Mouse (Mus musculus) hindbrain, embryonic 13.5 days (tissue): ENCODE measurements at regions not wholly inside any gene's neighbourhood (a gene's known extent, or its start where the extent isn't known, plus 50 kb on each side); places are given as distances from the start of the nearest gene placed in this dataset.

ENCODE experiments used
- ATAC-seq: fragments of 200-750 bp; cut with Nextera tagmentation; 2 replicates; pipeline ENCODE4 v1.8.0; 2017; ENCODE audit warnings: moderate TSS enrichment; ENCODE audit not compliant: low FRiP score
- H3K27ac ChIP-seq: fragments of 300-500 bp; sonication (generic); 2 replicates; pipeline ENCODE4 v1.5.1; 2015; ENCODE audit warnings: inconsistent platforms, mild to moderate bottlenecking, moderate library complexity
- H3K27me3 ChIP-seq: fragments of 300-500 bp; sonication (generic); 2 replicates; pipeline ENCODE4 v1.6.1; 2015; ENCODE audit warnings: mild to moderate bottlenecking, inconsistent platforms
- H3K36me3 ChIP-seq: fragments of 300-500 bp; sonication (generic); 2 replicates; pipeline ENCODE4 v1.6.1; 2015; ENCODE audit warnings: mild to moderate bottlenecking, inconsistent platforms
- H3K4me1 ChIP-seq: fragments of 300-500 bp; sonication (generic); replicated peaks from 2 replicates; pipeline ENCODE4 v1.6.1; 2015; ENCODE audit warnings: inconsistent platforms
- H3K4me2 ChIP-seq: fragments of 300-500 bp; sonication (generic); 2 replicates; pipeline ENCODE4 v1.6.1; 2015; ENCODE audit warnings: inconsistent platforms, mild to moderate bottlenecking, moderate library complexity
- H3K4me3 ChIP-seq: fragments of 300-500 bp; sonication (generic); 2 replicates; pipeline ENCODE4 v1.5.1; 2015; ENCODE audit warnings: mild to moderate bottlenecking, inconsistent platforms
- H3K9ac ChIP-seq: fragments of 300-500 bp; sonication (generic); 2 replicates; pipeline ENCODE4 v1.6.1; 2015; ENCODE audit warnings: mild to moderate bottlenecking, inconsistent platforms
- H3K9me3 ChIP-seq: fragments of 300-500 bp; sonication (generic); 2 replicates; pipeline ENCODE4 v1.6.1; 2016; ENCODE audit warnings: inconsistent platforms
- WGBS: fragments of 180-500 bp; shearing (Covaris S2); methylation state at CpG from one replicate; pipeline ENCODE4 v1.1.7; 2015; 5-methylcytosine and 5-hydroxymethylcytosine counted together

- 91% methylated on average over 7 of the region's 7 CpGs for WGBS
- Histone ChIP-seq H3K9ac (no peak overlapping the region), H3K9me3 (no peaks in the 10 kb centered on the region), H3K27ac (no peak overlapping the region), H3K27me3 (no peaks in the 10 kb centered on the region), H3K4me3 (no peak overlapping the region), H3K36me3 (no peaks in the 10 kb centered on the region), H3K4me2 (no peak overlapping the region), H3K4me1 (0 out of 2 replicates have a peak, but pooled peaks cover 3% of the 10 kb centered on the region)
- no peak for ATAC-seq
Measured at GRCm38 (mm10) chr2:171766193-171766930, 276.9 kb downstream of the Cbln4 start.

GRCm38 (mm10) chr2:171765071-171765470, 278.2 kb downstream of the Cbln4 start:
- no peaks in the 10 kb centered on the region for H3K9me3 ChIP-seq
- no peak overlapping the region for H3K4me3 ChIP-seq
- no peaks in the 10 kb centered on the region for H3K27me3 ChIP-seq
- WGBS: 87% methylated on average over 4 of the region's 4 CpGs
- 0 out of 2 replicates have a peak, but pooled peaks cover 3% of the 10 kb centered on the region for H3K4me1 ChIP-seq
- H3K4me2 ChIP-seq: no peak overlapping the region
- no peak overlapping the region for H3K27ac ChIP-seq
- H3K9ac ChIP-seq: no peak overlapping the region
- no peaks in the 10 kb centered on the region for H3K36me3 ChIP-seq
- no peak for ATAC-seq

GRCm38 (mm10) chr2:171753502-171753901, 289.8 kb downstream of the Cbln4 start:
- Histone ChIP-seq H3K4me3 (no peak overlapping the region), H3K4me1 (no peaks in the 10 kb centered on the region), H3K9me3 (no peaks in the 10 kb centered on the region), H3K27ac (no peak overlapping the region), H3K4me2 (no peak overlapping the region), H3K27me3 (no peaks in the 10 kb centered on the region), H3K36me3 (no peaks in the 10 kb centered on the region), H3K9ac (no peak overlapping the region)
- WGBS: 72% methylated on average over 9 of the region's 9 CpGs
- ATAC-seq: no peak

GRCm38 (mm10) chr2:171747162-171747561, 296.1 kb downstream of the Cbln4 start:
- Histone ChIP-seq H3K9me3 (peaks cover 3% of the 10 kb centered on the region; the same call in 1 of the 2 replicates), H3K4me3 (no peak overlapping the region), H3K27ac (no peak overlapping the region), H3K4me1 (no peaks in the 10 kb centered on the region), H3K4me2 (no peak overlapping the region), H3K9ac (no peak overlapping the region), H3K27me3 (no peaks in the 10 kb centered on the region), H3K36me3 (no peaks in the 10 kb centered on the region)
- ATAC-seq: no peak
- WGBS: 4% methylated on average over 1 of the region's 1 CpGs

- Histone ChIP-seq H3K9me3 (peaks cover 3% of the 10 kb centered on the region; the same call in 1 of the 2 replicates), H3K4me3 (no peak overlapping the region), H3K27ac (no peak overlapping the region), H3K4me2 (no peak overlapping the region), H3K4me1 (no peaks in the 10 kb centered on the region), H3K36me3 (no peaks in the 10 kb centered on the region), H3K27me3 (no peaks in the 10 kb centered on the region), H3K9ac (no peak overlapping the region)
- no peak for ATAC-seq
- WGBS: 14% methylated on average over 2 of the region's 2 CpGs
Measured at GRCm38 (mm10) chr2:171743111-171743510, 300.2 kb downstream of the Cbln4 start.

GRCm38 (mm10) chr2:171742706-171743105, 300.6 kb downstream of the Cbln4 start:
- H3K9ac ChIP-seq: no peak overlapping the region

GRCm38 (mm10) chr2:171737761-171738160, 305.5 kb downstream of the Cbln4 start:
- WGBS: 90% methylated on average over 8 of the region's 8 CpGs
- no peaks in the 10 kb centered on the region for H3K4me1 ChIP-seq
- no peaks in the 10 kb centered on the region for H3K27me3 ChIP-seq
- no peak overlapping the region for H3K4me2 ChIP-seq
- H3K36me3 ChIP-seq: no peaks in the 10 kb centered on the region
- no peak overlapping the region for H3K4me3 ChIP-seq
- no peaks in the 10 kb centered on the region for H3K9me3 ChIP-seq
- ATAC-seq: no peak
- H3K9ac ChIP-seq: no peak overlapping the region
- H3K27ac ChIP-seq: no peak overlapping the region

More at GRCm38 (mm10) chr2:171742706-171743105, 300.6 kb downstream of the Cbln4 start:
- Histone ChIP-seq H3K4me3 (no peak overlapping the region), H3K4me2 (no peak overlapping the region), H3K36me3 (no peaks in the 10 kb centered on the region), H3K4me1 (no peaks in the 10 kb centered on the region), H3K9me3 (peaks cover 3% of the 10 kb centered on the region; the same call in 1 of the 2 replicates), H3K27ac (no peak overlapping the region), H3K27me3 (no peaks in the 10 kb centered on the region)
- 78% methylated on average over 11 of the region's 11 CpGs for WGBS
- no peak for ATAC-seq

- ATAC-seq: no peak
- Histone ChIP-seq H3K9ac (no peak overlapping the region), H3K27ac (no peak overlapping the region), H3K27me3 (no peaks in the 10 kb centered on the region), H3K4me2 (no peak overlapping the region), H3K9me3 (no peaks in the 10 kb centered on the region), H3K4me3 (no peak overlapping the region), H3K4me1 (no peaks in the 10 kb centered on the region), H3K36me3 (no peaks in the 10 kb centered on the region)
- WGBS: 75% methylated on average over 14 of the region's 14 CpGs
Measured at GRCm38 (mm10) chr2:171735061-171735490, 308.2 kb downstream of the Cbln4 start.

GRCm38 (mm10) chr2:171734634-171734987, 308.7 kb downstream of the Cbln4 start:
- Histone ChIP-seq H3K27me3 (no peaks in the 10 kb centered on the region), H3K4me3 (no peak overlapping the region), H3K4me1 (no peaks in the 10 kb centered on the region), H3K4me2 (no peak overlapping the region), H3K9ac (no peak overlapping the region), H3K9me3 (no peaks in the 10 kb centered on the region), H3K36me3 (no peaks in the 10 kb centered on the region), H3K27ac (no peak overlapping the region)
- ATAC-seq: no peak
- WGBS: 72% methylated on average over 4 of the region's 4 CpGs

- Histone ChIP-seq H3K9me3 (no peaks in the 10 kb centered on the region), H3K4me3 (no peak overlapping the region), H3K9ac (no peak overlapping the region), H3K4me1 (no peaks in the 10 kb centered on the region), H3K27ac (no peak overlapping the region), H3K36me3 (no peaks in the 10 kb centered on the region), H3K4me2 (no peak overlapping the region), H3K27me3 (no peaks in the 10 kb centered on the region)
- 73% methylated on average over 14 of the region's 14 CpGs for WGBS
- no peak for ATAC-seq
Measured at GRCm38 (mm10) chr2:171733965-171734633, 309.2 kb downstream of the Cbln4 start.

GRCm38 (mm10) chr2:171719269-171719668, 324.0 kb downstream of the Cbln4 start:
- Histone ChIP-seq H3K27ac (no peak overlapping the region), H3K4me2 (no peak overlapping the region), H3K36me3 (no peaks in the 10 kb centered on the region), H3K9me3 (no peaks in the 10 kb centered on the region), H3K4me1 (no peaks in the 10 kb centered on the region), H3K4me3 (no peak overlapping the region), H3K27me3 (no peaks in the 10 kb centered on the region), H3K9ac (no peak overlapping the region)
- WGBS: 79% methylated on average over 5 of the region's 5 CpGs
- no peak for ATAC-seq

- ATAC-seq: no peak
- H3K9me3 ChIP-seq: no peaks in the 10 kb centered on the region
- H3K27ac ChIP-seq: no peak overlapping the region
- no peaks in the 10 kb centered on the region for H3K36me3 ChIP-seq
- H3K27me3 ChIP-seq: no peaks in the 10 kb centered on the region
- no peak overlapping the region for H3K4me3 ChIP-seq
- no peaks in the 10 kb centered on the region for H3K4me1 ChIP-seq
- no peak overlapping the region for H3K9ac ChIP-seq
- no peak overlapping the region for H3K4me2 ChIP-seq
- 89% methylated on average over 5 of the region's 5 CpGs for WGBS
Measured at GRCm38 (mm10) chr2:171718855-171719254, 324.4 kb downstream of the Cbln4 start.
